21 mouse cellular contexts compared by ENCODE assay signal in the genomic region with DNA sequence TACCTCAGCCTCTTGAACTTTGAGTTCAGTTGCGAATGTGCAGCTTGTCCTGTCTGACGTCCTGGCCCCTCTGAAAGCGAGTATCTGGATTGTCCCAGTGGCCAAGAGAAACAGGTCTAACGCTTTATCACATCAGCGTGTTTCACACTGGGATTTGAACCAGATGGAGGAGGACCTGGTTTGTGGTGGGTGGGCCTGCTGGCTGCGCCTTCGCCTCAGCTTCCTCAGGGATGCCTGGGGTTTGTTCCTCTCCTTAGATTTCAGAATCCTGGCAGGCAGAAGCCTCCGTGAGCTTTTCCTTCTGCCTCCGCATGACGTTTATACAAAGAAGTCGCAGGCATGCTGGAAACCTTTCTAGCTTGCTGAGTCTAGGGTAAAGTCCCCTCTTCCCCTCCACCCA.
"Had no signal": no experiment of that assay in that cellular context is flagged by ENCODE, and none has a peak within 500 bp of the region (broad histone marks: within the 10 kb centered on the region; RNA-seq: fewer than 3 reads in every experiment).

No protein-coding gene starts in this region.

- H3K4me3 ChIP-seq: limb, embryonic 15.5 days; midbrain, embryonic 12.5 days; midbrain, embryonic 15.5 days; neural tube, embryonic 13.5 days; stomach, embryonic 15.5 days had no signal

- H3K27me3 ChIP-seq: midbrain, embryonic 15.5 days; neural tube, embryonic 13.5 days; stomach, embryonic 15.5 days had no signal

- ATAC-seq: intestine, postnatal 0 days; liver, postnatal 0 days; lung, postnatal 0 days; midbrain, embryonic 15.5 days had no signal

- H3K36me3 ChIP-seq: limb, embryonic 15.5 days; midbrain, embryonic 12.5 days; midbrain, embryonic 15.5 days; neural tube, embryonic 13.5 days; stomach, embryonic 15.5 days had no signal

- H3K9me3 ChIP-seq: limb, embryonic 15.5 days; midbrain, embryonic 12.5 days; midbrain, embryonic 15.5 days; neural tube, embryonic 13.5 days; stomach, embryonic 15.5 days had no signal

- DNase-seq: kidney, adult 2 months; kidney, postnatal 36 days; liver, postnatal 0 days; lung, embryonic 14.5 days; right cerebral cortex, adult 18-20 months; right cerebral cortex, postnatal 14 days; right cerebral cortex, postnatal 4 days; thymus, adult 2 months; thymus, postnatal 14 days; thymus, postnatal 4 days had no signal

- H3K9ac ChIP-seq: limb, embryonic 15.5 days; liver, embryonic 14.5 days; liver, postnatal 0 days; lung, embryonic 14.5 days; midbrain, embryonic 12.5 days; midbrain, embryonic 15.5 days; neural tube, embryonic 13.5 days; stomach, embryonic 15.5 days had no signal

- H3K4me2 ChIP-seq: limb, embryonic 15.5 days; liver, embryonic 11.5 days; lung, embryonic 14.5 days; midbrain, embryonic 12.5 days; midbrain, embryonic 15.5 days; neural tube, embryonic 13.5 days; stomach, embryonic 15.5 days had no signal

- H3K27ac ChIP-seq: kidney, postnatal 0 days; limb, embryonic 15.5 days; liver, embryonic 14.5 days; macrophage; midbrain, embryonic 12.5 days; midbrain, embryonic 15.5 days; neural tube, embryonic 13.5 days; stomach, embryonic 15.5 days had no signal

- H3K4me1 ChIP-seq: midbrain, embryonic 15.5 days; stomach, embryonic 15.5 days had no signal
